In genomic region chr2:71376433-71376906, GRCm38 (mm10) we compare ENCODE assay signal across 12 mouse cellular contexts. TPM values are rescaled to one million over a fixed set of nuclear protein-coding genes. Genes with fewer than 3 reads are reported as not detected.
DNase-seq lines count a peak whose midpoint lies in the region; ATAC-seq and TF ChIP-seq lines count a peak whose summit lies in the region.
"Had no signal": no experiment of that assay in that cellular context is flagged by ENCODE, and none has a peak within 500 bp of the region (broad histone marks: within the 10 kb centered on the region; RNA-seq: fewer than 3 reads in every experiment).

No protein-coding gene starts in this region.

- WGBS in lung, adult 2 months = 35% methylated on average over 11 of the region's 11 CpGs
- WGBS in intestine, embryonic 16.5 days = 35% methylated on average over 11 of the region's 11 CpGs
- 29% methylated on average over 11 of the region's 11 CpGs for WGBS in small intestine, adult 2 months
- WGBS in forebrain, postnatal 0 days = 53% methylated on average over 11 of the region's 11 CpGs
- 51% methylated on average over 11 of the region's 11 CpGs for WGBS in midbrain, embryonic 10.5 days

- peak overlapping the region; percentile 8 for H3K4me3 ChIP-seq in lung, adult 2 months (replicated peaks; ENCODE audit: extremely low read depth, low read depth, low read length)
- H3K4me3 ChIP-seq in intestine, embryonic 16.5 days (ENCODE audit: low read length) = no peak overlapping the region
- 0 out of 2 replicates have a peak overlapping the region, but pooled peaks have one; percentile 10 for H3K4me3 ChIP-seq in small intestine, adult 2 months (ENCODE audit: low read depth, low read length)
- H3K4me3 ChIP-seq in forebrain, postnatal 0 days (ENCODE audit: low read depth, low read length) = no peak overlapping the region
- H3K4me3 ChIP-seq in midbrain, embryonic 10.5 days = no peak overlapping the region
- H3K4me3 ChIP-seq: embryonic facial prominence, embryonic 13.5 days; midbrain, embryonic 13.5 days had no signal

- no peak overlapping the region for H3K27ac ChIP-seq in intestine, embryonic 16.5 days (ENCODE audit: low read length)
- H3K27ac ChIP-seq in small intestine, adult 2 months (ENCODE audit: insufficient read depth, low read depth, low read length) = no peak overlapping the region
- H3K27ac ChIP-seq in forebrain, postnatal 0 days (ENCODE audit: low read depth, low read length) = no peak overlapping the region
- no peak overlapping the region for H3K27ac ChIP-seq in midbrain, embryonic 10.5 days (replicated peaks)
- H3K27ac ChIP-seq: embryonic facial prominence, embryonic 13.5 days; midbrain, embryonic 13.5 days had no signal

- no peaks in the 10 kb centered on the region for H3K27me3 ChIP-seq in intestine, embryonic 16.5 days (replicated peaks; ENCODE audit: control insufficient read depth, insufficient read depth, low read length)
- H3K27me3 ChIP-seq in small intestine, adult 2 months (ENCODE audit: control insufficient read depth, insufficient read depth, low read length) = no peaks in the 10 kb centered on the region
- H3K27me3 ChIP-seq in forebrain, postnatal 0 days (ENCODE audit: insufficient read depth, low read length) = no peaks in the 10 kb centered on the region
- no peaks in the 10 kb centered on the region for H3K27me3 ChIP-seq in midbrain, embryonic 10.5 days (ENCODE audit: low read depth, poor library complexity, severe bottlenecking)
- H3K27me3 ChIP-seq: embryonic facial prominence, embryonic 13.5 days; midbrain, embryonic 13.5 days had no signal

- TF ChIP-seq CTCF in lung, adult 2 months (IDR thresholded peaks at IDR 0.05; ENCODE audit: insufficient read depth, low read length) = no peak
- TF ChIP-seq CTCF in small intestine, adult 2 months (IDR thresholded peaks at IDR 0.05; ENCODE audit: extremely low read depth, insufficient read length, insufficient replicate concordance, low read depth, low read length) = no peak
- no peak for TF ChIP-seq CTCF in forebrain, postnatal 0 days (IDR thresholded peaks at IDR 0.05; ENCODE audit: low read depth)

- peak overlapping the region; percentile 22; the same call in 1 of the 2 replicates for H3K4me2 ChIP-seq in intestine, embryonic 16.5 days (ENCODE audit: low read depth, low read length)
- H3K4me2 ChIP-seq in forebrain, postnatal 0 days (ENCODE audit: low read depth) = no peak overlapping the region
- H3K4me2 ChIP-seq: embryonic facial prominence, embryonic 13.5 days; midbrain, embryonic 13.5 days had no signal

- TF ChIP-seq POLR2A in lung, adult 2 months (IDR thresholded peaks at IDR 0.05; ENCODE audit: borderline replicate concordance, extremely low read depth, low read depth, low read length) = no peak
- TF ChIP-seq POLR2A in small intestine, adult 2 months (IDR thresholded peaks at IDR 0.05; ENCODE audit: low read depth, low read length) = no peak

- H3K9me3 ChIP-seq in intestine, embryonic 16.5 days (ENCODE audit: control insufficient read depth, low read length) = no peaks in the 10 kb centered on the region
- H3K9me3 ChIP-seq in forebrain, postnatal 0 days (ENCODE audit: low read length) = no peaks in the 10 kb centered on the region
- no peaks in the 10 kb centered on the region for H3K9me3 ChIP-seq in midbrain, embryonic 10.5 days (replicated peaks)
- H3K9me3 ChIP-seq: embryonic facial prominence, embryonic 13.5 days; midbrain, embryonic 13.5 days had no signal

- no peak; the same call in 1 of the 2 replicates for ATAC-seq in intestine, embryonic 16.5 days
- no peak for ATAC-seq in forebrain, postnatal 0 days
- ATAC-seq: midbrain, embryonic 13.5 days had no signal

- H3K36me3 ChIP-seq in intestine, embryonic 16.5 days (ENCODE audit: control insufficient read depth, insufficient read depth, low read length) = no peaks in the 10 kb centered on the region
- no peaks in the 10 kb centered on the region for H3K36me3 ChIP-seq in small intestine, adult 2 months (ENCODE audit: control insufficient read depth, insufficient read depth, low read length)
- H3K36me3 ChIP-seq in forebrain, postnatal 0 days (ENCODE audit: insufficient read depth) = no peaks in the 10 kb centered on the region
- H3K36me3 ChIP-seq in midbrain, embryonic 10.5 days = no peaks in the 10 kb centered on the region
- H3K36me3 ChIP-seq: embryonic facial prominence, embryonic 13.5 days; midbrain, embryonic 13.5 days had no signal

- no peaks in the 10 kb centered on the region for H3K4me1 ChIP-seq in lung, adult 2 months (ENCODE audit: control insufficient read depth, insufficient read depth, low read length)
- H3K4me1 ChIP-seq in intestine, embryonic 16.5 days (ENCODE audit: control insufficient read depth, insufficient read depth, low read length) = no peaks in the 10 kb centered on the region
- no peaks in the 10 kb centered on the region for H3K4me1 ChIP-seq in small intestine, adult 2 months (ENCODE audit: control insufficient read depth, insufficient read depth, insufficient read length, low read length)
- H3K4me1 ChIP-seq in forebrain, postnatal 0 days (ENCODE audit: insufficient read depth) = no peaks in the 10 kb centered on the region
- H3K4me1 ChIP-seq in midbrain, embryonic 10.5 days = no peaks in the 10 kb centered on the region
- H3K4me1 ChIP-seq: midbrain, embryonic 13.5 days had no signal

- no peak for DNase-seq in lung, adult 2 months
- no peak for DNase-seq in lung, postnatal 36 days
- DNase-seq in ZHBTc4 (ENCODE audit: low read depth, low spot score) = peak; percentile 91
- no peak for DNase-seq in forebrain, postnatal 0 days
- DNase-seq in adrenal gland, postnatal 4 days (ENCODE audit: low spot score in 2 of 2) = no peak
- no peak for DNase-seq in midbrain, embryonic 10.5 days (ENCODE audit: low spot score)
- DNase-seq: adrenal gland, postnatal 10 days; kidney, adult 11 months had no signal

- H3K9ac ChIP-seq in intestine, embryonic 16.5 days (ENCODE audit: low read depth, low read length) = no peak overlapping the region
- H3K9ac ChIP-seq in forebrain, postnatal 0 days = no peak overlapping the region
- H3K9ac ChIP-seq: embryonic facial prominence, embryonic 13.5 days; midbrain, embryonic 13.5 days had no signal

RNA-seq across cellular contexts. Expression of gene Slc25a12, which starts 8.9 kb away (rescaled TPM):
- 19.6 and 32.0 TPM in 2 replicates for polyA plus RNA-seq in lung, adult 2 months (2012; rRNA removed)
- polyA plus RNA-seq in intestine, embryonic 16.5 days (2015; fragmentation: Nextera tagmentation; extraction: Ambion mirVana) = 27.0 and 28.3 TPM in 2 replicates
- polyA plus RNA-seq in small intestine, adult 2 months (2012; rRNA removed) = 5.1 and 8.4 TPM in 2 replicates
- total RNA-seq in forebrain, postnatal 0 days (2014; rRNA removed) = 94.7 and 116 TPM in 2 replicates
- 78.8 and 106 TPM in 2 replicates for polyA plus RNA-seq in forebrain, postnatal 0 days (2015; fragmentation: Nextera tagmentation; extraction: Ambion mirVana)
- total RNA-seq in adrenal gland, postnatal 4 days (2021) = 10 to 100 TPM; 81.7 to 81.8 TPM
- polyA plus RNA-seq in midbrain, embryonic 10.5 days (2016; fragmentation: Nextera tagmentation; extraction: Ambion mirVana) = 30.0 and 35.2 TPM in 2 replicates

RNA-seq across cellular contexts. Expression of gene Hat1, which starts 12.3 kb away (rescaled TPM):
- 2.1 and 4.2 TPM in 2 replicates for polyA plus RNA-seq in lung, adult 2 months (2012; rRNA removed)
- polyA plus RNA-seq in intestine, embryonic 16.5 days (2015; fragmentation: Nextera tagmentation; extraction: Ambion mirVana) = 90.3 and 101 TPM in 2 replicates
- 0.25 and 0.62 TPM in 2 replicates for polyA plus RNA-seq in small intestine, adult 2 months (2012; rRNA removed)
- 24.2 and 27.1 TPM in 2 replicates for total RNA-seq in forebrain, postnatal 0 days (2014; rRNA removed)
- polyA plus RNA-seq in forebrain, postnatal 0 days (2015; fragmentation: Nextera tagmentation; extraction: Ambion mirVana) = 34.5 and 37.1 TPM in 2 replicates
- 10 to 100 TPM; 54.9 to 56.0 TPM for total RNA-seq in adrenal gland, postnatal 4 days (2021)
- 203 and 243 TPM in 2 replicates for polyA plus RNA-seq in midbrain, embryonic 10.5 days (2016; fragmentation: Nextera tagmentation; extraction: Ambion mirVana)

Comparison
In these comparisons a context has a peak if more than half of its experiments do, and no peak if none do; other contexts are left out.
1. H3K4me3 ChIP-seq: peak in lung, adult 2 months (single experiment) and small intestine, adult 2 months (single experiment); none in intestine, embryonic 16.5 days (single experiment), forebrain, postnatal 0 days (single experiment) and midbrain, embryonic 10.5 days (single experiment).